Mouse (Mus musculus): ENCODE measurements around the gene Kat2b. TPM values are rescaled to one million over a fixed set of nuclear protein-coding genes. Genes with fewer than 3 reads are reported as not detected.
"Not testable (repeated sequence)": the region's sequence is repeated elsewhere in the genome, so short reads cannot be mapped to it uniquely, and the experiment has no call there.

The Kat2b gene
- polyA plus RNA-seq, 1 experiment from 2014 or later, result 2.7 TPM

GRCm38 (mm10) chr17:53650251-53650661, 83.6 kb downstream of the Kat2b start:
- no peaks in the 10 kb centered on the region for H3K9me3 ChIP-seq
- H3K9ac ChIP-seq (replicated peaks), result no peak overlapping the region

DNA sequence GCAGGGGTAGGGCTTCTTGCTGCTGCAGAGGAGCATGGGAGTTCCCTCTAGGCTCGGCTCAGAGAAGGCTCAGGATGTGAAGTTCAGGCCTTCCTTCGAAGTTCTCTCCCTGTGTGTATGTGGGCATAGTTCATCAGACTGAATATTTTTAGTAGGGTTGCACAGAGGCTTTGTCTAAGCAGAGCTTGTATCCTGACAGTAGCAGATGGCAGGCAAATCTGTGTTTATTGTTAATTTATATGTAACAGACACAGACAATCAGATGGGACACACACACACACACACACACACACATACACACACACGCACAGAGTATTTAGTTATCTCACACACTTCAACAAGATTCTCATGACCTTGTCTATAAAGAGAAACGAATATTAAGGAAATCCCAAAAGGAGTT, 87.9 kb downstream of the Kat2b start:
- Histone ChIP-seq H3K4me3 (replicated peaks) (no peak overlapping the region), H3K27me3 (no peaks in the 10 kb centered on the region), H3K4me1 (replicated peaks) (no peaks in the 10 kb centered on the region), H3K4me2 (no peak overlapping the region), H3K36me3 (peaks cover 23% of the 10 kb centered on the region), H3K9me3 (no peaks in the 10 kb centered on the region), H3K9ac (replicated peaks) (no peak overlapping the region), H3K27ac (no peak overlapping the region)
- WGBS, result 86% methylated on average over 4 of the region's 4 CpGs
- no peak for ATAC-seq (ENCODE audit: insufficient number of reproducible peaks, insufficient read depth, low FRiP score, low TSS enrichment, low read depth)

More at GRCm38 (mm10) chr17:53650251-53650661, 83.6 kb downstream of the Kat2b start:
- 86% methylated on average over 2 of the region's 2 CpGs for WGBS
- Histone ChIP-seq H3K4me3 (replicated peaks) (no peak overlapping the region), H3K27ac (no peak overlapping the region), H3K4me1 (replicated peaks) (no peaks in the 10 kb centered on the region), H3K36me3 (peaks cover 22% of the 10 kb centered on the region), H3K27me3 (no peaks in the 10 kb centered on the region), H3K4me2 (no peak overlapping the region)
- no peak for ATAC-seq (ENCODE audit: insufficient number of reproducible peaks, insufficient read depth, low FRiP score, low TSS enrichment, low read depth)

DNA sequence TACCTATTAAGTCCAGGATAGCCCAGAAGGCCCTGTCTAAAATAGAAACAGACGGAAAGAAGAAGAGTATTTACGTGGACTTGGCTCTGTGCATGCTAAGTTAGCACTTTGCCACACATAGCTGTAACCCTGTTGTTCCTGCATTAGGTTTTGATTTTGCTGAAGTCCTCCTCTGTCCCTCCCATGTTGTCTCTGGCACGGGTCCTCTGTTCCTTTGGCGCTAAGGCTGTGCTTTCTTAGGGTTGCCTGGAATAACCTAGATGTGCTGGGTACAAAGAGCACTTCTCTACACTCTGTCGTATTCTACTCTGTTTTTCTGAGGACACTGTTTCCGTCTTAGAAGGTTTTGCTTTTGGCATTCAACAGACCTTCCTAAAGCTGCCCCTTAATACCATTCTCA, 88.4 kb downstream of the Kat2b start:
- H3K27me3 ChIP-seq, result no peaks in the 10 kb centered on the region
- H3K36me3 ChIP-seq, result peaks cover 27% of the 10 kb centered on the region
- 89% methylated on average over 6 of the region's 6 CpGs for WGBS
- no peak overlapping the region for H3K27ac ChIP-seq
- H3K9ac ChIP-seq (replicated peaks), result no peak overlapping the region
- H3K4me1 ChIP-seq (replicated peaks), result no peaks in the 10 kb centered on the region
- no peak overlapping the region for H3K4me3 ChIP-seq (replicated peaks)
- no peak overlapping the region for H3K4me2 ChIP-seq
- ATAC-seq (ENCODE audit: insufficient number of reproducible peaks, insufficient read depth, low FRiP score, low TSS enrichment, low read depth), result no peak
- no peaks in the 10 kb centered on the region for H3K9me3 ChIP-seq

DNA sequence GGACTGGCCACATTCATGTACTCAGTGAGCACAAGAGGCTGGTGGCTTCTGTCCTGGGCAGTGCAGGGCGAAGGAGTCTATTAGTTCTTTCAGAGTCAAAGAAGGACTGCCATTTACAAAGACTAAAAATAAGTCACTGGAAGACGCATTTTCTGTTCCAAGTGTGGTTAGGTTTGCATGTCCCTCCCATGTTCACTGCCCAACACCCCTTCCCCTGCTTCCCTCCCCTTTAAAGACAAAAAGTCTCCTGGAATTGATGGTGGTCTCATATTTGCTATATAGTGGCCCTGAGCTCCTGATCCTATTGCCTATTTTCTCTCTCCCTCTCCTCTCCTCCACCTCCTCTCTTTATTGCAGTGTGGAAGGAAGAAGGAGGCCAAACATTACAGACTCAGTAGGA, 89.3 kb downstream of the Kat2b start:
- no peak for ATAC-seq (ENCODE audit: insufficient number of reproducible peaks, insufficient read depth, low FRiP score, low TSS enrichment, low read depth)
- WGBS, result 83% methylated on average over 2 of the region's 2 CpGs
- H3K27ac ChIP-seq, result no peak overlapping the region

GRCm38 (mm10) chr17:53656369-53656860, 89.8 kb downstream of the Kat2b start:
- no peak for ATAC-seq (ENCODE audit: insufficient number of reproducible peaks, insufficient read depth, low FRiP score, low TSS enrichment, low read depth)
- no peaks in the 10 kb centered on the region for H3K4me1 ChIP-seq (replicated peaks)
- no peaks in the 10 kb centered on the region for H3K27me3 ChIP-seq
- 51% methylated on average over 6 of the region's 6 CpGs for WGBS
- no peak overlapping the region for H3K4me3 ChIP-seq (replicated peaks)
- no peak overlapping the region for H3K9ac ChIP-seq (replicated peaks)
- no peak overlapping the region for H3K27ac ChIP-seq
- no peaks in the 10 kb centered on the region for H3K9me3 ChIP-seq
- peaks cover 29% of the 10 kb centered on the region for H3K36me3 ChIP-seq
- no peak overlapping the region for H3K4me2 ChIP-seq

More for the DNA sequence above, 89.3 kb downstream of the Kat2b start:
- H3K36me3 ChIP-seq, result peaks cover 29% of the 10 kb centered on the region
- H3K4me2 ChIP-seq, result no peak overlapping the region
- H3K9me3 ChIP-seq, result no peaks in the 10 kb centered on the region
- H3K4me3 ChIP-seq (replicated peaks), result no peak overlapping the region
- no peaks in the 10 kb centered on the region for H3K27me3 ChIP-seq
- no peak overlapping the region for H3K9ac ChIP-seq (replicated peaks)
- no peaks in the 10 kb centered on the region for H3K4me1 ChIP-seq (replicated peaks)

- not testable (repeated sequence) for H3K9me3 ChIP-seq; H3K4me1 ChIP-seq (replicated peaks); H3K4me2 ChIP-seq; H3K27ac ChIP-seq; H3K27me3 ChIP-seq; ATAC-seq (ENCODE audit: insufficient number of reproducible peaks, insufficient read depth, low FRiP score, low TSS enrichment, low read depth); H3K4me3 ChIP-seq (replicated peaks); H3K9ac ChIP-seq (replicated peaks)
- H3K36me3 ChIP-seq, result peaks cover 29% of the 10 kb centered on the region
- WGBS, result 74% methylated on average over 2 of the region's 2 CpGs
Measured at GRCm38 (mm10) chr17:53657391-53657790, 90.7 kb downstream of the Kat2b start.

DNA sequence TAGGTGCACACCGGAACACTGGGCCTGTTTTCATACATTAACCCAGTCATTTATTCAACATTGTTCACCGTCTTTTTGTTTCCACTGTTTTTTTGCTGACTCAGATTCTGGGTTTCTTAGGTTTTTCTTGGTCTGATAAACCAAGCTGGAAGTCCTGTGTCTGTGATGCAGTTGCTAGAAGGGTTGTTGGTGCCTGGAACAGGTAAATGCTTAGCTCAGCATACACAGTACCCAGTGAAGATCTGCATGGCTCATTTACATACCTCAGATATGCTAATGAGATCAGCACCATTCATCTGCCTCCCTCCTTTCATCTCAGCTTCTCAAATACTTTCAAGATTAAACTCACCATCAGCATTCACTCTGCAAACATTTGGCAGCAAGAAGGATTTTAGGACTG, 92.0 kb downstream of the Kat2b start:
- H3K4me3 ChIP-seq (replicated peaks), result no peak overlapping the region
- no peaks in the 10 kb centered on the region for H3K4me1 ChIP-seq (replicated peaks)
- no peak overlapping the region for H3K4me2 ChIP-seq
- no peak for ATAC-seq (ENCODE audit: insufficient number of reproducible peaks, insufficient read depth, low FRiP score, low TSS enrichment, low read depth)
- H3K9me3 ChIP-seq, result no peaks in the 10 kb centered on the region
- H3K27ac ChIP-seq, result no peak overlapping the region
- no peak overlapping the region for H3K9ac ChIP-seq (replicated peaks)
- no peaks in the 10 kb centered on the region for H3K27me3 ChIP-seq
- H3K36me3 ChIP-seq, result peaks cover 27% of the 10 kb centered on the region
- 93% methylated on average over 2 of the region's 2 CpGs for WGBS

- no peak overlapping the region for H3K27ac ChIP-seq
- H3K9me3 ChIP-seq, result no peaks in the 10 kb centered on the region
- no peak overlapping the region for H3K4me2 ChIP-seq
- H3K4me3 ChIP-seq (replicated peaks), result no peak overlapping the region
- H3K36me3 ChIP-seq, result peaks cover 22% of the 10 kb centered on the region
- no peaks in the 10 kb centered on the region for H3K4me1 ChIP-seq (replicated peaks)
- no peaks in the 10 kb centered on the region for H3K27me3 ChIP-seq
- ATAC-seq (ENCODE audit: insufficient number of reproducible peaks, insufficient read depth, low FRiP score, low TSS enrichment, low read depth), result no peak
- no peak overlapping the region for H3K9ac ChIP-seq (replicated peaks)
- 86% methylated on average over 8 of the region's 8 CpGs for WGBS
Measured at GRCm38 (mm10) chr17:53659230-53659629, 92.6 kb downstream of the Kat2b start.

GRCm38 (mm10) chr17:53659738-53660137, 93.1 kb downstream of the Kat2b start:
- no peak overlapping the region for H3K27ac ChIP-seq
- H3K9ac ChIP-seq (replicated peaks), result no peak overlapping the region
- H3K4me3 ChIP-seq (replicated peaks), result no peak overlapping the region
- H3K4me1 ChIP-seq (replicated peaks), result no peaks in the 10 kb centered on the region
- ATAC-seq (ENCODE audit: insufficient number of reproducible peaks, insufficient read depth, low FRiP score, low TSS enrichment, low read depth), result no peak
- H3K9me3 ChIP-seq, result no peaks in the 10 kb centered on the region
- peaks cover 20% of the 10 kb centered on the region for H3K36me3 ChIP-seq
- H3K27me3 ChIP-seq, result no peaks in the 10 kb centered on the region
- 76% methylated on average over 4 of the region's 4 CpGs for WGBS
- H3K4me2 ChIP-seq, result no peak overlapping the region

DNA sequence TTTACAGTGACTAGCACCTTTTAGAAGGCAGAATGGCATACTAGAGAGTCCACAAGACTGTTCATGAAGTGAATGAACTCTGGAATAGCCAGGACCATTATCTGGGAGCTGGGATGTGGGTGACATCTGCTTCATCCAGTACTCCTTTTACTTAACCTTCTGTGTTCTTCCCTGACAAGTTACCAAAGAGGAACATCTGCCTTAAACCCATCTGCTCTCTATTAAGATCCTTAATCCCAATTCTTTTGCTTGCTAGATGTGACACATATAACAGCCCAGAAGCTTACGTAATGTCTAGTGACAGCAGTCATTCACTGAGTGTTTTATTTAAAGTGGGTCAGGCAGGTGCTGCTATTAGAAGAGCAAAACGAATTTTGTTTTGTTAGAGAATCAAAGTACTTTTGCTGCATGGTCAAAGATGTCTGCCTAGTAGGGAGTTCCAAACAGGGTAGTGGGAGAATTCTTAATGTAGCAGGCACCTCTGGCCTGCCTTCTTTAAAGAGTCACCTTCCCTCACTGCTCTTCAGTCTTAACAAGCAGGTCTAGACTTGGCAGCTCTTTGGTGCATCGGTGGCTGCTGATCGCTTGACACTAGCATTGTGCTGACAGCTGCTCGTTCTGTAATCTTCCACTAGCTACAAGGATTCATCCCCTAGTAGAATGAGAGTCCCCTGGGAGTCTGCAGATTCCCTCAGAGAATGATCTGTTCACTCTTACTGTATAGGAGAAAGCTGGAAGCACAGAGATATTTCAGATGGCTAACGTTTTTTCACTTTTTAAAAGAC, 94.6 kb downstream of the Kat2b start:
- H3K4me2 ChIP-seq, result no peak overlapping the region

GRCm38 (mm10) chr17:53664267-53664666, 97.6 kb downstream of the Kat2b start:
- Histone ChIP-seq H3K36me3 (peaks cover 15% of the 10 kb centered on the region), H3K4me1 (replicated peaks) (no peaks in the 10 kb centered on the region), H3K27ac (no peak overlapping the region), H3K4me2 (no peak overlapping the region), H3K27me3 (no peaks in the 10 kb centered on the region), H3K9me3 (no peaks in the 10 kb centered on the region), H3K4me3 (replicated peaks) (no peak overlapping the region), H3K9ac (replicated peaks) (no peak overlapping the region)
- 87% methylated on average over 3 of the region's 3 CpGs for WGBS
- ATAC-seq (ENCODE audit: insufficient number of reproducible peaks, insufficient read depth, low FRiP score, low TSS enrichment, low read depth), result no peak

More for the DNA sequence above, 94.6 kb downstream of the Kat2b start:
- H3K9me3 ChIP-seq, result no peaks in the 10 kb centered on the region
- H3K9ac ChIP-seq (replicated peaks), result no peak overlapping the region
- H3K36me3 ChIP-seq, result peaks cover 6% of the 10 kb centered on the region
- no peaks in the 10 kb centered on the region for H3K27me3 ChIP-seq
- H3K4me3 ChIP-seq (replicated peaks), result no peak overlapping the region
- no peaks in the 10 kb centered on the region for H3K4me1 ChIP-seq (replicated peaks)
- no peak overlapping the region for H3K27ac ChIP-seq
- 79% methylated on average over 6 of the region's 6 CpGs for WGBS
- ATAC-seq (ENCODE audit: insufficient number of reproducible peaks, insufficient read depth, low FRiP score, low TSS enrichment, low read depth), result no peak

Measured in limb, embryonic 12.5 days (tissue).